Mouse (Mus musculus): Measurements from ENCODE around the gene H2-Ob. TPM values are rescaled to one million over a fixed set of nuclear protein-coding genes. Genes with fewer than 3 reads are reported as not detected.
"Not testable (repeated sequence)": the region's sequence is repeated elsewhere in the genome, so short reads cannot be mapped to it uniquely, and the experiment has no call there.

H2-Ob gene
- total RNA-seq, 4 experiments from 2014 or later = 0.69 to 3.3 (median 1.8) TPM; not detected in 1

DNA sequence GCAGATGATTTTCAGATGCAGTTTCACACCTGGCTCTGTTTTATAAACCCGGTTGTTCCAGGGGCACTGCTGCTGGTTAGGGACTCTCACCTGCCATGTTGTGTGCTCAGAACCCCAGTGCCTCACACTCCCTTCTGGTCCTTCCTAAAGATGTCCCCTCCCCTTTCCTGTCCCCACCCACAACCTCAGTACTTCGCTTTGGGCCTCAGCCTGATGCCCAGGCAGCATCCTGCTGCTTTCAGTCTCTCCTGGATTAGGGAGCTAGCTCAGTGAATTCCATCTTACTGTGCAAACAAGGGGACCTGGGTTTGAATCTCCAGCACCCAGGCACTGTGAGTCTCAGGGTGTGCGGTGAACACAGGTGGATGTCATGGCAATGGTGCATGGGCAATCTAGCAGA is 31.2 kb upstream of the H2-Ob start:
- no peak for DNase-seq (ENCODE audit: low spot score in 2 of 2)

DNA sequence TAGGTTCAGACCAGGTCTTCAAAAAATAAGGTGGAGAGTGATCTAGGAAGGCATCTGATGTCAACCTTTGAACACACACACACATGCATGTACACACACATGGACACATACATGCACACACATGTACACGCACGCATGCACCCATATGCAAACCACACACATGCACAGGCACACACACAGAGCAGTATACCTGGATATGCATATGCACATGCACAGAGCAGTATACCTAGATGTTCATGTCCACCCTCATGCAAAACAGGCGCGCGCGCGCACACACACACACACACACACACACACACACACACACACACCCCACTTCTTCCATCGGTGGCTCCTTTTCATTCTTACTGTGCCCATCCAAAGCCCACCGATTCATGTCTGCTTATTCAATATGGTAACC is 30.8 kb upstream of the H2-Ob start:
- no peak for DNase-seq (ENCODE audit: low spot score in 2 of 2)

- DNase-seq (ENCODE audit: low spot score in 2 of 2) = no peak
Measured at GRCm38 (mm10) chr17:34208421-34208820, 30.3 kb upstream of the H2-Ob start.

DNA sequence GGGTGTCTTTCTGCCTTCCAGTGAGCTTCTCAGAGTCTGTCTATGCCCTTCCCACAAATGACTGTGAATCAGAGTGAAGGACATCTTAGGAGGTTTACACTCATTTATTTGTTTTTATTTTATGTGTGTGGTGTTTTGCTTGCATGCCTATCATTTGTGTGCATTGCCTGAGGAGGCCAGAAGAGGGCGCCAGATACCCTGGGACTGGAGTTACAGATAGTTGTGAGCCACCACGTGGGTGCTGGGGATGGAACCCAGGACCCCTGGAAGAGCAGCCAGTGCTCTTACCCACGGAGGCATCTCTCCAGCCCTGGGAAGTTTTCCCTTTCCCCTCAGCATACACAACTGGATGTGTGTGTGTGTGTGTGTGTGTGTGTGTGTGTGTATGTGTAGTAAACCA is 29.0 kb upstream of the H2-Ob start:
- DNase-seq (ENCODE audit: low spot score in 2 of 2) = no peak

DNA sequence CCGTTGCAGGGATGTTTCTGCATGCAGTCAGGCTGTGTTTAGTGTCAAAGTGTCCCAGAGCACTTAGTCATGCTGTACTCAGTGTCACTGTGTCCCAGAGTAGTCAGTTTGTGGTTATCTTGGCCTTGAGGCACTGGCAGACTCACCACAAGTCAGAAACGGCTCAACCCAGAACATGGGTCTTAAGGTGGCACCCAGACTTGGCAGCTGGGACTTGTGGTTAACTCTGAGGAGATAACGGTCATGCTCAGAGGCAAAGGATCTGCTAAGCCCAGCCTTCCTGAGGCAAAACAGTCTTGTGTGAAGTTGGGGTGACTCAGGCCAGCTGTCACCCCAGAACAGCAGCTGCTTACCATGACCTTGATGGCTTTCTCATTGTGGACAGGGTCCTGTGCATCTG is 28.1 kb upstream of the H2-Ob start:
- no peak for DNase-seq (ENCODE audit: low spot score in 2 of 2)

- DNase-seq (ENCODE audit: low spot score in 2 of 2) = no peak
Measured at GRCm38 (mm10) chr17:34211746-34212365, 26.8 kb upstream of the H2-Ob start.

GRCm38 (mm10) chr17:34213936-34214335 is 24.8 kb upstream of the H2-Ob start:
- DNase-seq (ENCODE audit: low spot score in 2 of 2) = no peak

- no peak for DNase-seq (ENCODE audit: low spot score in 2 of 2)
Measured at GRCm38 (mm10) chr17:34215176-34215575, 23.5 kb upstream of the H2-Ob start.

- no peak for DNase-seq (ENCODE audit: low spot score in 2 of 2)
Measured at GRCm38 (mm10) chr17:34217216-34217928, 21.3 kb upstream of the H2-Ob start.

DNA sequence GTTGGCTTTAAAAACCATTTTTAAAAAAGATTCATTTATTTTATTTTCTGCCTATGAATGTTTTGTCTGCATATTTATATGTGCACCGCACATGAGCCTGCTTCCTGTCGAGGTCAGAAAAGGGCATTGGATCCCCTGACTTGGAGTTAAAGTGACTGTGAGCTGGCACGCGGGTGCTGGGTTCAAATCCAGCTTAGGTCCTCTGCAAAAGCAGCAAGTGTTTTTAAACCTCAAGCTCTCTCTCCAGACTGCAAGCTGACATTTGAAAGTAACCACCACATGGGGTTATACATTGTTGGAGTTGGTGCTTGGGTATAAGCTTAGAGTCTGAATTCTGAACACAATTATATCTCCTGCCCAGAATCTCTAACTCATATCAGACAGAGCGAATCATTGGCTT is 20.7 kb upstream of the H2-Ob start:
- DNase-seq (ENCODE audit: low spot score in 2 of 2) = no peak

GRCm38 (mm10) chr17:34218675-34219074 is 20.0 kb upstream of the H2-Ob start:
- DNase-seq (ENCODE audit: low spot score in 2 of 2) = peak; percentile 34 to 44

GRCm38 (mm10) chr17:34219096-34219495 is 19.6 kb upstream of the H2-Ob start:
- DNase-seq (ENCODE audit: low spot score in 2 of 2) = not testable (repeated sequence)

GRCm38 (mm10) chr17:34219801-34220200 is 18.9 kb upstream of the H2-Ob start:
- DNase-seq (ENCODE audit: low spot score in 2 of 2) = not testable (repeated sequence)

DNA sequence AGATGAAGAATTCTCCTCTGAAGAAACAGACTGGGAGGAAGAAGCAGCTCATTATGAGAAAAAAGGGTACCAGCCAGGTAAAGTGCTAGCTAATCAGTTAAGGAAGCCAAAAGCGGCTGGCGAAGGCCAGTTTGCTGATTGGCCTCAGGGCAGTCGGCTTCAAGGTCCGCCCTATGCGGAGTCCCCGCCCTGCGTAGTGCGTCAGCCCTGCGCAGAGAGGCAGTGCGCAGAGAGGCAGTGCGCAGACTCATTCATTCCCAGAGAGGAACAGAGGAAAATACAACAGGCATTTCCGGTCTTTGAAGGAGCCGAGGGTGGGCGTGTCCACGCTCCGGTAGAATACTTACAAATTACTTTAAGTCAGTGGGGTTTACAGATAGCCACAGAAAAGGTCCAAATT is 18.3 kb upstream of the H2-Ob start:
- DNase-seq (ENCODE audit: low spot score in 2 of 2) = not testable (repeated sequence)

DNA sequence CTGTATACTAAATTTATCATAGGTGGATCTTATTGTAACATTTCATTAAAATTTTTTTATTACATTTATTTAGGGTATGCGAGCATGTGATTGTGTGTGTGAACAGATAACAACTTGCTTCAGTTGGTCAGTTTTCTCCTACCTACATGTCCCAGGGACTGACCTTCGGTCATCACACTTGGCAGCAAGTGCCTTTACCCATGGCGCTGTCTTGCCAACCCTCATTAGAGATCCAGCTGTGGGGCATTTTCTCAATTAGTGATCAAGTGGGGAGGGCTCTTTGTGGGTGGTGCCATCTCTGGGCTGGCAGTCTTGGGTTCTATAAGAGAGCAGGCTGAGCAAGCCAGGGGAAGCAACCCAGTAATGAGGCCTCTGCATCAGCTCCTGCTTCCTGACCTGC is 13.9 kb upstream of the H2-Ob start:
- DNase-seq (ENCODE audit: low spot score in 2 of 2) = no peak

GRCm38 (mm10) chr17:34225426-34225825 is 13.3 kb upstream of the H2-Ob start:
- no peak for DNase-seq (ENCODE audit: low spot score in 2 of 2)

GRCm38 (mm10) chr17:34225911-34226310 is 12.8 kb upstream of the H2-Ob start:
- not testable (repeated sequence) for DNase-seq (ENCODE audit: low spot score in 2 of 2)

DNA sequence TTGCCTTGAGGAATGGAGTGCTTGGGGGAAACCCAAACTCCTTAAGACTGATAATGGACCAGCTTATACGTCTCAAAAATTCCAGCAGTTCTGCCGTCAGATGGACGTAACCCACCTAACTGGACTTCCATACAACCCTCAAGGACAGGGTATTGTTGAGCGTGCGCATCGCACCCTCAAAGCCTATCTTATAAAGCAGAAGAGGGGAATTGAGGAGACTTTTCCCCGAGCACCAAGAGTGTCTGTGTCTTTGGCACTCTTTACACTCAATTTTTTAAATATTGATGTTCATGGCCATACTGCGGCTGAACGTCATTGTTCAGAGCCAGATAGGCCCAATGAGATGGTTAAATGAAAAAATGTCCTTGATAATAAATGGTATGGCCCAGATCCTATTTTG is 7.7 kb upstream of the H2-Ob start:
- peak in 1 of 2 experiments; percentile 28 for DNase-seq (ENCODE audit: low spot score in 2 of 2)

DNA sequence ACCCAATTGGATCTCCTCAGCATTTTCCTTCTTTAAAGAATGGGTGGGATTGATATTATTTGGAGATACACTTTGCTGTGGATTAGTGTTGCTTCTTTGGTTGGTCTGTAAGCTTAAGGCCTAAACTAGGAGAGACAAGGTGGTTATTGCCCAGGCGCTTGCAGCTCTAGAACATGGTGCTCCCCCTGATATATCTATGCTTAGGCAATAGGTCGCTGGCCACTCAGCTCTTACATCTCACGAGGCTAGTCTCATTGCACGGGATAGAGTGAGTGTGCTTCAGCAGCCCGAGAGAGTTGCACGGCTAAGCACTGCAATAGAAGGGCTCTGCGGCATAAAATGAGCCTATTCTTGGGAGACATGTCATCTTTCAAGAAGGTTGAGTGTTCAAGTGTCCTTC is 6.7 kb upstream of the H2-Ob start:
- DNase-seq (ENCODE audit: low spot score in 2 of 2) = not testable (repeated sequence)

DNA sequence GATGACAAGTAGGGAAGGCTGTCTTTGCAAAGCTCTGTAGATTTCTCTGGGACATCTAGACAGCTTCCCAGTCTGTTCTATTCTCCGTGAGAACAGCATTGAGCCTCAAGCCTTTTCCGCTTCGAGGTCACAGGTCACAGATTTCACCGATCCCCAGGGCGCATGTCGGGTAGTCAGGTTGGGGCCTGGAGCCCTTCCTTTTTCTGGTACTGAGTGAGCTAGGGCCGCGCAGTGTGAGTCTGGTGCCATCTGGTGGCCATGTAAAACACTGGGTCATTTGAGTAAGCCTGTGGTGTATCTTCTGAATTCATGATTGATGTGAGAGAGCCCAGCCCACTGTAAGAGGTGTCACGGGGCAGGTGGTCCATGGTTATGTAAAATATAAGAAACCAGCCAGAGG is 3.8 kb upstream of the H2-Ob start:
- DNase-seq (ENCODE audit: low spot score in 2 of 2) = peak; percentile 45 to 78

DNA sequence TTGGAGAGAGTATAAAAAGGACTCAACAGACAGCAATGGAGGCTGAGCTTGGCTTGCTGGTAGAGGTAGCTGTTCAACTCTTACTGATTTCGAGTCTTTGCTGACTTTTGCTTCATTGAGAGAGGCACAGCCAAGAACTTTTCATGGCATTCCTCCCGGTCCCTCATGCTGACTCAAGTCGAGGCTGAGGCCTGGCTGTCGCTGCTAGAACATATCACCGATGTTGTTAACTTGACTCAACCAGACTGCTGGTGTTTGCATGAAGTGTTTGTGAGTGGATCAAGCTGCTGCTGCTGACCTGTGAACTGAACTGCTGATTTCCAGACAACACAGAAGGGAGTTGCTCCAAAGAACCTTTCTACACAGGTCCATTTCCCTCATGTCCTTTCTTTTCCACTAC is 2.0 kb upstream of the H2-Ob start:
- no peak for DNase-seq (ENCODE audit: low spot score in 2 of 2)

GRCm38 (mm10) chr17:34237741-34238140 is 962 bp upstream of the H2-Ob start:
- no peak for DNase-seq (ENCODE audit: low spot score in 2 of 2)

DNA sequence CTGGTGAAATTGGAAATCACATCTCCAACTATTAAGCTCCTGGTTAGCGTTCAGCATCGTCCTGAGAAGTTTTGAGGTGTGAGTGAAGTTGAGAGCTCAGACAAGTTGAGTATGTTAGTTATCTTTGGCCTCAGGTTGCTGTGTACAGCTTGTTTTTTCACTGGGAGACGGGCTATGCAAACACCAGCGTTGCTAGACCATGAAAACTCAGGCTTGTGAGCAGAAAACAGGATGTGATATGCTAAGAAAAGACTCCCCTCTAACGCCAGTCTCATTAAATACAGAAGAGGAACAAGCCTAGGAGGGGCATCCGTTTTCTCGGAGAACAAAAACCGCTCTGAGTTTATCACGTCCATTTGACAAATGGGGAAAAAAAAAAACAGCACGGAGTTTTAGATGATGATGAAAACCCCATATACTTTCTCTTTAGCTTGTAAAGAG is 918 bp downstream of the H2-Ob start:
- no peak for DNase-seq (ENCODE audit: low spot score in 2 of 2)
